Mouse (Mus musculus) midbrain, embryonic 11.5 days (tissue): Measurements from ENCODE around the gene Ctnna3. TPM values are rescaled to one million over a fixed set of nuclear protein-coding genes. Genes with fewer than 3 reads are reported as not detected.

Experiments
- ATAC-seq: fragments of 200-750 bp; cut with Nextera tagmentation; 2 replicates; pipeline ENCODE4 v1.8.0; 2017; ENCODE audit warnings: moderate TSS enrichment, moderate library complexity; ENCODE audit not compliant: low FRiP score
- DNase-seq: peaks from one replicate; pipeline ENCODE4 v3.0.0; 2015; ENCODE audit warnings: low spot score; ENCODE audit errors: missing footprints
- H3K27ac ChIP-seq: fragments of 300-500 bp; sonication (generic); 2 replicates; pipeline ENCODE4 v1.5.1; 2014; ENCODE audit warnings: low read depth, low read length
- H3K27me3 ChIP-seq: fragments of 300-500 bp; sonication (generic); 2 replicates; pipeline ENCODE4 v1.6.1; 2014; ENCODE audit warnings: mild to moderate bottlenecking, low read length, moderate library complexity, mixed read lengths; ENCODE audit not compliant: control insufficient read depth, insufficient read depth
- H3K36me3 ChIP-seq: fragments of 300-500 bp; sonication (generic); 2 replicates; pipeline ENCODE4 v1.6.1; 2014; ENCODE audit warnings: mild to moderate bottlenecking, low read length, moderate library complexity, mixed read lengths; ENCODE audit not compliant: control insufficient read depth, insufficient read depth
- H3K4me1 ChIP-seq: fragments of 300-500 bp; sonication (generic); 2 replicates; pipeline ENCODE4 v1.6.1; 2014; ENCODE audit warnings: low read length; ENCODE audit not compliant: control insufficient read depth, insufficient read depth
- H3K4me2 ChIP-seq: fragments of 300-500 bp; sonication (generic); 2 replicates; pipeline ENCODE4 v1.6.1; 2014; ENCODE audit warnings: mild to moderate bottlenecking, moderate library complexity
- H3K4me3 ChIP-seq: fragments of 300-500 bp; sonication (generic); 2 replicates; pipeline ENCODE4 v1.5.1; 2014; ENCODE audit warnings: low read depth, low read length
- H3K9ac ChIP-seq: fragments of 300-500 bp; sonication (generic); 2 replicates; pipeline ENCODE4 v1.6.1; 2014; ENCODE audit warnings: low read length
- H3K9me3 ChIP-seq: fragments of 300-500 bp; sonication (generic); 2 replicates; pipeline ENCODE4 v1.6.1; 2016; ENCODE audit warnings: low read length; ENCODE audit not compliant: control insufficient read depth
- WGBS: fragments of 180-500 bp; shearing (Covaris S2); extraction: QIAGEN DNeasy Blood & Tissue Kit; methylation state at CpG from one replicate; pipeline ENCODE4 v1.1.7; 2014; 5-methylcytosine and 5-hydroxymethylcytosine counted together
- polyA plus RNA-seq: library from polyadenylated mRNA; unstranded; fragments of >200 nt; fragmentation: Nextera tagmentation; extraction: Ambion mirVana; gene quantifications from 2 replicates; pipeline ENCODE4 v1.2.1, GENCODE M21; 2014

The Ctnna3 gene
- polyA plus RNA-seq, 1 experiment from 2014 or later: not detected

GRCm38 (mm10) chr10:63457292-63458128 lies 27.6 kb downstream of the Ctnna3 start:
- Histone ChIP-seq H3K4me1 (peaks cover 5% of the 10 kb centered on the region; the same call in 1 of the 2 replicates), H3K4me3 (no peak overlapping the region), H3K27ac (no peak overlapping the region), H3K27me3 (no peaks in the 10 kb centered on the region), H3K4me2 (no peak overlapping the region), H3K9ac (no peak overlapping the region), H3K9me3 (no peaks in the 10 kb centered on the region), H3K36me3 (no peaks in the 10 kb centered on the region)
- DNase-seq (no peak), ATAC-seq (no peak)
- 85% methylated on average over 17 of the region's 17 CpGs for WGBS

GRCm38 (mm10) chr10:63460935-63461334 lies 31.0 kb downstream of the Ctnna3 start:
- H3K36me3 ChIP-seq: no peaks in the 10 kb centered on the region
- H3K4me3 ChIP-seq: no peak overlapping the region
- no peaks in the 10 kb centered on the region for H3K9me3 ChIP-seq
- H3K27me3 ChIP-seq: no peaks in the 10 kb centered on the region
- no peak for DNase-seq
- no peak overlapping the region for H3K27ac ChIP-seq
- H3K4me2 ChIP-seq: no peak overlapping the region
- no peak for ATAC-seq
- H3K4me1 ChIP-seq: peaks cover 3% of the 10 kb centered on the region; the same call in 1 of the 2 replicates
- no peak overlapping the region for H3K9ac ChIP-seq
- WGBS: 66% methylated on average over 5 of the region's 5 CpGs

- Histone ChIP-seq H3K4me3 (no peak overlapping the region), H3K4me2 (no peak overlapping the region), H3K36me3 (no peaks in the 10 kb centered on the region), H3K27ac (no peak overlapping the region), H3K9ac (no peak overlapping the region), H3K27me3 (no peaks in the 10 kb centered on the region), H3K9me3 (no peaks in the 10 kb centered on the region), H3K4me1 (no peaks in the 10 kb centered on the region)
- DNase-seq (no peak), ATAC-seq (no peak)
- 74% methylated on average over 6 of the region's 6 CpGs for WGBS
These were observed 42.6 kb downstream of the Ctnna3 start for GRCm38 (mm10) chr10:63472473-63472872.

GRCm38 (mm10) chr10:63476167-63476647 lies 46.3 kb downstream of the Ctnna3 start:
- H3K27me3 ChIP-seq: no peaks in the 10 kb centered on the region
- ATAC-seq (no peak), DNase-seq (no peak)
- no peaks in the 10 kb centered on the region for H3K36me3 ChIP-seq
- H3K4me3 ChIP-seq: no peak overlapping the region
- H3K4me1 ChIP-seq: no peaks in the 10 kb centered on the region
- WGBS: 88% methylated on average over 10 of the region's 10 CpGs
- no peak overlapping the region for H3K27ac ChIP-seq
- H3K9me3 ChIP-seq: no peaks in the 10 kb centered on the region
- H3K9ac ChIP-seq: no peak overlapping the region
- H3K4me2 ChIP-seq: no peak overlapping the region

GRCm38 (mm10) chr10:63478946-63479345 lies 49.0 kb downstream of the Ctnna3 start:
- no peak overlapping the region for H3K9ac ChIP-seq
- no peak for DNase-seq
- no peaks in the 10 kb centered on the region for H3K4me1 ChIP-seq
- H3K27ac ChIP-seq: no peak overlapping the region
- H3K36me3 ChIP-seq: no peaks in the 10 kb centered on the region
- ATAC-seq: no peak
- 45% methylated on average over 2 of the region's 2 CpGs for WGBS
- no peak overlapping the region for H3K4me2 ChIP-seq
- H3K27me3 ChIP-seq: no peaks in the 10 kb centered on the region
- H3K9me3 ChIP-seq: no peaks in the 10 kb centered on the region
- H3K4me3 ChIP-seq: no peak overlapping the region

DNA sequence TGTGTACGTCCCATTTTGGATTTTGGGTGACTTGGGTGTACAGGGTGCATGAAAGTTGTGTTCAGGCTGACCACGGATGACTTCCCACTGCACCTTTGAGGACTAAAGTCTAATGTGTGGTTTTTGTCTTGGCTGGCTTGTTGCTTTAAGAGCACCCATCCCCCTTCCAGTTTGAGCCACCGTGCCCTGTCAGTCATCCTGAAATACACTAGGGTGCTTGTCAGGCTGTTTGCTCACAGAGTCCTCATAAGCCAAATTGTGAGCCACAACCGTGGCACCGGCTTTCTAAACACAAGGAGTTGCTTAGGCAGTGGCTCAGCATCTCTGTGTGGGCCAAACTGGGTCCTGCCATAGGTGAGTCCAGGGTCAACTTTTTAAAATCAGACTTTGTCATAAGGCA lies 50.2 kb downstream of the Ctnna3 start:
- H3K4me1 ChIP-seq: no peaks in the 10 kb centered on the region
- H3K4me2 ChIP-seq: no peak overlapping the region
- no peaks in the 10 kb centered on the region for H3K27me3 ChIP-seq
- ATAC-seq (no peak), DNase-seq (no peak)
- H3K27ac ChIP-seq: no peak overlapping the region
- H3K9me3 ChIP-seq: no peaks in the 10 kb centered on the region
- WGBS: 74% methylated on average over 5 of the region's 5 CpGs
- H3K9ac ChIP-seq: no peak overlapping the region
- no peaks in the 10 kb centered on the region for H3K36me3 ChIP-seq
- H3K4me3 ChIP-seq: no peak overlapping the region

- Histone ChIP-seq H3K9ac (no peak overlapping the region), H3K27me3 (no peaks in the 10 kb centered on the region), H3K4me1 (no peaks in the 10 kb centered on the region), H3K36me3 (no peaks in the 10 kb centered on the region), H3K27ac (no peak overlapping the region), H3K9me3 (no peaks in the 10 kb centered on the region), H3K4me3 (no peak overlapping the region), H3K4me2 (no peak overlapping the region)
- DNase-seq (no peak), ATAC-seq (no peak)
- 91% methylated on average over 7 of the region's 7 CpGs for WGBS
These were observed 58.4 kb downstream of the Ctnna3 start for GRCm38 (mm10) chr10:63488346-63488745.

- no peak overlapping the region for H3K9ac ChIP-seq
- H3K9me3 ChIP-seq: no peaks in the 10 kb centered on the region
- H3K27ac ChIP-seq: no peak overlapping the region
- no peak overlapping the region for H3K4me2 ChIP-seq
- no peaks in the 10 kb centered on the region for H3K4me1 ChIP-seq
- no peak overlapping the region for H3K4me3 ChIP-seq
- H3K36me3 ChIP-seq: no peaks in the 10 kb centered on the region
- DNase-seq (no peak), ATAC-seq (no peak)
- WGBS: 75% methylated on average over 3 of the region's 3 CpGs
- no peaks in the 10 kb centered on the region for H3K27me3 ChIP-seq
These were observed 94.1 kb downstream of the Ctnna3 start for GRCm38 (mm10) chr10:63523956-63524355.

DNA sequence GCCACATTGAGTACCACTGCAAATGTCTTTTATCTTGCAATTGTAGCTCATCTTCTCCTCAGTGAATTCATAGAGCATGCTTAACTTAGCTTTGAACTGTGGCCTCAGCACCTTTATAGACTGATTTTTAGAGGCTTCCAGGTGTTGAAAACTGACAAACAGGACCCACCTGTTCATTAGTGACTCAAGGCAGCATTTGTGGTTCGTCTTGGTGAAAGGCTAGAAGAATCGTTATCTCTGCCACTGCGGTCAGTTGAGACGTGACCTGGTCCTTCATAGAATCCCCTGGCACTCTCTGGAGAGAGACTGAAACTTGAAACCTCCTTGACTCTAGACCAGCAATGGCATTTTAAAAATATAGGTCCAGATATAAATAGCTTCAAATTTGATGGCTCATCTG lies 96.1 kb downstream of the Ctnna3 start:
- no peak for DNase-seq
- H3K36me3 ChIP-seq: no peaks in the 10 kb centered on the region
- H3K27me3 ChIP-seq: no peaks in the 10 kb centered on the region
- WGBS: 83% methylated on average over 4 of the region's 4 CpGs
- no peak for ATAC-seq
- no peaks in the 10 kb centered on the region for H3K4me1 ChIP-seq
- H3K4me2 ChIP-seq: no peak overlapping the region
- H3K4me3 ChIP-seq: no peak overlapping the region
- no peak overlapping the region for H3K27ac ChIP-seq
- no peaks in the 10 kb centered on the region for H3K9me3 ChIP-seq
- no peak overlapping the region for H3K9ac ChIP-seq
